Mouse (Mus musculus): Measurements from ENCODE around the gene Lima1.
"Not testable (repeated sequence)": the region's sequence is repeated elsewhere in the genome, so short reads cannot be mapped to it uniquely, and the experiment has no call there.

Gene Lima1

GRCm38 (mm10) chr15:99875334-99875869 lies at the start of gene Lima1:
TSS of gene Lima1 (minus strand) at chr15:99875456.
- DNase-seq (ENCODE audit: low read depth, low spot score) = peak; percentile 96

GRCm38 (mm10) chr15:99919601-99920158 lies 44.4 kb upstream of the Lima1 start:
- no peak for DNase-seq (ENCODE audit: low read depth, low spot score)

- DNase-seq (ENCODE audit: low read depth, low spot score) = no peak
Measured at GRCm38 (mm10) chr15:99917264-99917663, 42.0 kb upstream of the Lima1 start.

GRCm38 (mm10) chr15:99914613-99915012 lies 39.4 kb upstream of the Lima1 start:
- no peak for DNase-seq (ENCODE audit: low read depth, low spot score)

GRCm38 (mm10) chr15:99911785-99912184 lies 36.5 kb upstream of the Lima1 start:
- DNase-seq (ENCODE audit: low read depth, low spot score) = no peak

GRCm38 (mm10) chr15:99909339-99909996 lies 34.2 kb upstream of the Lima1 start:
- DNase-seq (ENCODE audit: low read depth, low spot score) = peak; percentile 85

- no peak for DNase-seq (ENCODE audit: low read depth, low spot score)
Measured at GRCm38 (mm10) chr15:99907514-99907913, 32.3 kb upstream of the Lima1 start.

- no peak for DNase-seq (ENCODE audit: low read depth, low spot score)
Measured at GRCm38 (mm10) chr15:99907041-99907440, 31.8 kb upstream of the Lima1 start.

- DNase-seq (ENCODE audit: low read depth, low spot score) = peak; percentile 15
Measured at GRCm38 (mm10) chr15:99904841-99905240, 29.6 kb upstream of the Lima1 start.

GRCm38 (mm10) chr15:99904333-99904732 lies 29.1 kb upstream of the Lima1 start:
- DNase-seq (ENCODE audit: low read depth, low spot score) = peak; percentile 83

GRCm38 (mm10) chr15:99903227-99903626 lies 28.0 kb upstream of the Lima1 start:
- DNase-seq (ENCODE audit: low read depth, low spot score) = no peak

GRCm38 (mm10) chr15:99902786-99903185 lies 27.5 kb upstream of the Lima1 start:
- no peak for DNase-seq (ENCODE audit: low read depth, low spot score)

- no peak for DNase-seq (ENCODE audit: low read depth, low spot score)
Measured at GRCm38 (mm10) chr15:99896621-99897020, 21.4 kb upstream of the Lima1 start.

- no peak for DNase-seq (ENCODE audit: low read depth, low spot score)
Measured at GRCm38 (mm10) chr15:99891355-99891754, 16.1 kb upstream of the Lima1 start.

- DNase-seq (ENCODE audit: low read depth, low spot score) = peak; percentile 45
Measured at GRCm38 (mm10) chr15:99890412-99891236, 15.4 kb upstream of the Lima1 start.

- DNase-seq (ENCODE audit: low read depth, low spot score) = no peak
Measured at GRCm38 (mm10) chr15:99889275-99889874, 14.1 kb upstream of the Lima1 start.

GRCm38 (mm10) chr15:99887130-99887529 lies 11.9 kb upstream of the Lima1 start:
- not testable (repeated sequence) for DNase-seq (ENCODE audit: low read depth, low spot score)

GRCm38 (mm10) chr15:99884038-99884437 lies 8.8 kb upstream of the Lima1 start:
- DNase-seq (ENCODE audit: low read depth, low spot score) = no peak

- DNase-seq (ENCODE audit: low read depth, low spot score) = no peak
Measured at GRCm38 (mm10) chr15:99878541-99878940, 3.3 kb upstream of the Lima1 start.

GRCm38 (mm10) chr15:99874612-99875333 lies 483 bp downstream of the Lima1 start:
- peak; percentile 87 for DNase-seq (ENCODE audit: low read depth, low spot score)

GRCm38 (mm10) chr15:99872543-99872942 lies 2.7 kb downstream of the Lima1 start:
- peak; percentile 90 for DNase-seq (ENCODE audit: low read depth, low spot score)

All from R1 (cell line).